Mouse (Mus musculus) stomach, postnatal 0 days (tissue): ENCODE measurements around the gene Hdac7. TPM values are rescaled to one million over a fixed set of nuclear protein-coding genes. Genes with fewer than 3 reads are reported as not detected.
A peak's percentile ranks its signal among the peaks of the same experiment; 100 is the strongest.

ENCODE experiments used
- ATAC-seq: fragments of 200-750 bp; cut with Nextera tagmentation; 2 replicates; pipeline ENCODE4 v1.8.0; 2017; ENCODE audit not compliant: low FRiP score, low TSS enrichment
- DNase-seq: peaks from one replicate; pipeline ENCODE4 v3.0.0-alpha.2; 2016; ENCODE audit warnings: low spot score
- H3K27ac ChIP-seq: fragments of 300-500 bp; sonication (generic); replicated peaks from 2 replicates; pipeline ENCODE4 v1.5.1; 2014; ENCODE audit warnings: mild to moderate bottlenecking, control low read depth
- H3K27me3 ChIP-seq: fragments of 300-500 bp; sonication (generic); 2 replicates; pipeline ENCODE4 v1.6.1; 2014; ENCODE audit warnings: low read length; ENCODE audit not compliant: control insufficient read depth, insufficient read depth
- H3K36me3 ChIP-seq: fragments of 300-500 bp; sonication (generic); 2 replicates; pipeline ENCODE4 v1.6.1; 2014; ENCODE audit warnings: low read length, mixed read lengths; ENCODE audit not compliant: control insufficient read depth, insufficient read depth
- H3K4me1 ChIP-seq: fragments of 300-500 bp; sonication (generic); replicated peaks from 2 replicates; pipeline ENCODE4 v1.6.1; 2014; ENCODE audit warnings: antibody characterized with exemption; ENCODE audit not compliant: control insufficient read depth, insufficient read depth
- H3K4me2 ChIP-seq: fragments of 300-500 bp; sonication (generic); replicated peaks from 2 replicates; pipeline ENCODE4 v1.6.1; 2014; ENCODE audit warnings: low read depth, mild to moderate bottlenecking, control low read depth, moderate library complexity
- H3K4me3 ChIP-seq: fragments of 300-500 bp; sonication (generic); 2 replicates; pipeline ENCODE4 v1.5.1; 2014; ENCODE audit warnings: low read depth, low read length, control low read depth
- H3K9ac ChIP-seq: fragments of 300-500 bp; sonication (generic); 2 replicates; pipeline ENCODE4 v1.6.1; 2014; ENCODE audit warnings: mild to moderate bottlenecking, low read length, control low read depth, mixed read lengths
- H3K9me3 ChIP-seq: fragments of 300-500 bp; sonication (generic); 2 replicates; pipeline ENCODE4 v1.6.1; 2016; ENCODE audit warnings: low read length; ENCODE audit not compliant: control insufficient read depth
- CTCF ChIP-seq: IDR thresholded peaks from 2 replicates; pipeline ENCODE4 v1.5.1; 2016; ENCODE audit warnings: antibody characterized with exemption, low read depth, mild to moderate bottlenecking, moderate library complexity
- EP300 ChIP-seq: optimal IDR thresholded peaks from 2 replicates; pipeline ENCODE3; 2016; ENCODE audit warnings: antibody characterized with exemption
- WGBS: fragments of 180-500 bp; shearing (Covaris S2); extraction: QIAGEN DNeasy Blood & Tissue Kit; methylation state at CpG from one replicate; pipeline ENCODE4 v1.1.7; 2014; 5-methylcytosine and 5-hydroxymethylcytosine counted together
- polyA plus RNA-seq: library from polyadenylated mRNA; unstranded; fragments of >200 nt; fragmentation: Nextera tagmentation; extraction: Ambion mirVana; gene quantifications from 2 replicates; pipeline ENCODE4 v1.2.1, GENCODE M21; 2015

The Hdac7 gene
- polyA plus RNA-seq, 1 experiment from 2014 or later = 8.0 TPM

DNA sequence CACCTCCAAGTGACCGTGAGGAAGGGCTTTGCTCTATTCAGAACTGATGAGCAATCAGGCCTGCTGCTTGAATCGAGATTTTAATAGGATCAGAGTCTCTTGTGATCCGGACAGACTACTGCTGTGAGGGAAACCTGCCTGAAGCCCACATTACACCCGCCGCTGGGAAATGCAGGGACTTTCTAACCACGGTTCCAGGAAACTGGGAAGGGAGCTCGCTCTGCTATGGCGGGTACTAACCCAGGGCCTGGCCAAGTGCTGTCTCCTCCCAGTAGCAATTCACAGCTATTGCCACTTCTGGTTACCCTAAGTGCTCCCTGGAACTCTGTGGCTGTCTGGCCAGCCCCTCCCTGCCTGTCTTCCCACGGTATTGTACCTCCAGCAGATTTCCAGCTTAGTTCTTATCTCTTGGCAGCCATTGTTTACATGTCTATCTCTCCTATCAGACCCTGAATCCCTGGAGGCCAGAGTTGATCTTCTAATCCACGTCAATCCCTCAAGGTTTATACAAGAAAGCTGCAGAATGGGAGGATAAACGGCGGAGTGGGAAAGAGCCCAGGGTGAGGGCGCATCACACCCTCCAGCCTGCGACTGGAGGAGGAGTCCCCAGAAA, 18.7 kb upstream of the Hdac7 start:
- no peak overlapping the region for H3K9ac ChIP-seq
- 32% methylated on average over 14 of the region's 14 CpGs for WGBS
- no peaks in the 10 kb centered on the region for H3K9me3 ChIP-seq
- no peak overlapping the region for H3K27ac ChIP-seq
- ATAC-seq = no peak
- no peaks in the 10 kb centered on the region for H3K4me1 ChIP-seq
- TF ChIP-seq CTCF = no peak
- TF ChIP-seq EP300 = no peak
- no peak overlapping the region for H3K4me2 ChIP-seq
- no peak overlapping the region for H3K4me3 ChIP-seq
- no peaks in the 10 kb centered on the region for H3K36me3 ChIP-seq
- no peaks in the 10 kb centered on the region for H3K27me3 ChIP-seq
- no peak for DNase-seq

DNA sequence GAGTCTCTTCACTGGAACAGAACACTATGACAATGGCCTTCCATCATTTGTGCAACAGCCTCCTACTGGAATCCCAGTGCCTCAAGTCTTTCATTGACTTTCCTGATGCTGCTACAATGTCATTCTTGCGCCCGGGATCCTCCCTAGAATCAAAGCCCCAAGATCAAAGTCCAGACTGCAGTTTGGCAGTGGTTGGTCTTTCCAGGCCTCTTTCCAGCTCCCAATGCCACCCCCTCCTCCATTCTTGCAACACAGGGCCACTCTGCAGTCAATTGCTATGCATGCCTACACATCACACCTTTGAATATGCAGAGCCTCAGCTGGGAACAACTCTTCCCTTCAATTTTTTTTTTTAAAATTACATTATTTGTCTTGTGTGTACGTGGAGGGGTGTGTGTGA, 16.1 kb upstream of the Hdac7 start:
- TF ChIP-seq CTCF = no peak
- TF ChIP-seq EP300 = no peak
- no peak overlapping the region for H3K9ac ChIP-seq
- WGBS = 85% methylated on average over 3 of the region's 3 CpGs
- no peak overlapping the region for H3K4me3 ChIP-seq
- H3K4me1 ChIP-seq = no peaks in the 10 kb centered on the region
- no peaks in the 10 kb centered on the region for H3K36me3 ChIP-seq
- ATAC-seq (no peak), DNase-seq (no peak)
- no peak overlapping the region for H3K4me2 ChIP-seq
- H3K9me3 ChIP-seq = no peaks in the 10 kb centered on the region
- no peaks in the 10 kb centered on the region for H3K27me3 ChIP-seq
- H3K27ac ChIP-seq = no peak overlapping the region

DNA sequence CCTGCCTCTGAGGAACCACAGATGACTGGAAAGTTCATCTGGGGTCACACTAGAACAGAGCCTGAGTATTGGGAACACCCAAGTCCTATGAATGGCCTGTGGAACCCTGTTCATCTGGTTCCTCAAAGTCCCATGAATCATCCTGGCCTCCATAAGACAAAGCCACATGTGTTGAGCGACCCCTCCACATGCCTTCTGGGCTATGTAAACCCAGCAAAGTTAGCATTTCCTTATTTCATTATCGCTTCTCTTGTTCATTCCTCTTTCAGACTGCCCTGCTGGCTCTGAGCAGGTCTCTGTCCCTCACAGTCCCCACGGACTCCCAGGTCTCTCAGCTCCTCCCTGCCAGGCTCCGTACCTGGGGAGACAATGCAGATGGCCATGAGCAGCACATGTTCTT, 14.1 kb upstream of the Hdac7 start:
- DNase-seq = no peak
- H3K4me1 ChIP-seq = no peaks in the 10 kb centered on the region
- 0 out of 2 replicates have a peak overlapping the region, but pooled peaks have one; percentile 49 for H3K27ac ChIP-seq
- 61% methylated on average over 4 of the region's 4 CpGs for WGBS
- H3K36me3 ChIP-seq = no peaks in the 10 kb centered on the region
- TF ChIP-seq EP300 (no peak), CTCF (no peak)
- H3K27me3 ChIP-seq = no peaks in the 10 kb centered on the region
- peak; percentile 55; the same call in 1 of the 2 replicates for ATAC-seq
- H3K9ac ChIP-seq = no peak overlapping the region
- no peak overlapping the region for H3K4me3 ChIP-seq
- no peak overlapping the region for H3K4me2 ChIP-seq
- H3K9me3 ChIP-seq = no peaks in the 10 kb centered on the region

DNA sequence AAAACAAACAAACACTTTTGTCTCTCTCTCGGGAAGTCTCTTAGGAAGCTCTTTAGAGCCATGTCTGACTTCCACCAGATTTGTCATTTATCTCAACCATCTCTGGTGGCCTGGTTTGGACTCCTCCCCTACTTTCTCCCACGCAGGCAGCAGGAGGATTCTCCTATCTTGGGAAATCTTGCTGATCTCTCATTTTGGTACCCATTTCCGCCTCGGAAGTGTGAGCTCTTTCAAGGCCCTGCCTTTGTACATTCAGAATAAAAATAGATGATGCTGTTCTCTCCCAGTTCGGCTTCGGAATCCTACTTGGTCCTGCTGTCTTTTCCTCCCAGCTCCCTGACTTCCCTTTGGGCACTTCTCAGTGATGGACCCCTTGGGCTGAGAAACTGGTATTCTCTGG, 10.2 kb upstream of the Hdac7 start:
- H3K4me3 ChIP-seq = no peak overlapping the region
- no peaks in the 10 kb centered on the region for H3K36me3 ChIP-seq
- no peak overlapping the region for H3K9ac ChIP-seq
- no peak for DNase-seq
- no peaks in the 10 kb centered on the region for H3K9me3 ChIP-seq
- H3K4me1 ChIP-seq = no peaks in the 10 kb centered on the region
- H3K27me3 ChIP-seq = no peaks in the 10 kb centered on the region
- H3K27ac ChIP-seq = no peak overlapping the region
- no peak for ATAC-seq
- WGBS = 58% methylated on average over 6 of the region's 6 CpGs
- no peak for TF ChIP-seq CTCF
- TF ChIP-seq EP300 = no peak
- no peak overlapping the region for H3K4me2 ChIP-seq

DNA sequence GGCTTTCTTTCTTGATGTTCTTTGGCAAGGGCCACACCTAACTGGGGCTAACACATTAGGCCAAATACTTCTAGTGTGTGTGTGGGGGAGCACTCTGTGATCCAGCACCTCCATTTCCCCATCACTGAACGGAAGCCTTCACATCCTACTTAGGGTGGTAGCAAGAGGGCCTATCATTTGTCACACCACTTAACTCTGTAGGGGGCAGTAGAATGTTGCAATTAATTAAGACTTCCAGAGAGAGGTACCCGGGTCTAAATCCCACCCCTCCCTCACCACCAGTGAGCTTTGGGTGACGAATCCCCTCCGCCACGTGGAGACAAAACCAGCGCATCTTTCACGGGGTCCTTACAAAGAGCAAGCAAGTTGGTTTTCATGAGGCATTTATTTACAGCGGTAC, 9.8 kb upstream of the Hdac7 start:
- TF ChIP-seq CTCF (peak; percentile 54), EP300 (no peak)
- H3K4me3 ChIP-seq = no peak overlapping the region
- WGBS = 48% methylated on average over 8 of the region's 8 CpGs
- H3K9ac ChIP-seq = no peak overlapping the region
- ATAC-seq = no peak
- no peaks in the 10 kb centered on the region for H3K36me3 ChIP-seq
- H3K4me1 ChIP-seq = no peaks in the 10 kb centered on the region
- H3K9me3 ChIP-seq = no peaks in the 10 kb centered on the region
- H3K27ac ChIP-seq = no peak overlapping the region
- no peak overlapping the region for H3K4me2 ChIP-seq
- H3K27me3 ChIP-seq = no peaks in the 10 kb centered on the region
- no peak for DNase-seq

DNA sequence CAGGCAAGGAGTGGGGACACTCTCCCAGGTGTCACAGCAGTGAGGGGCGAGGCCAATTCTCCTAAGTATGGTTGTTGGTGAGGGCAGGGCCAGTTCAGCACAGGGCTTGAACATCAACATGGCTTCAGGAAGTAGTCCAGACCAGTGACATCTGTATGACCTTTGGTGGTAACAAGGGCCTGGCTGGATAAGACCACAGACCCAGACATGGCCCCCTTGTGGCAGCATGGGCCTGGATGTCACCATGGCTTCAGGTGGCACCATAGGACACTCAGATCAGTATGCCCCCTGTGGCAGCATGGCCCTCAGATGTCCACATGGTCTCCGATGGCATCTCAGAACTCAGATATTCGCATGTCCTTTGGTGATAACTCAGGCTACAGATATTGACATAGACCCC, 8.0 kb upstream of the Hdac7 start:
- no peaks in the 10 kb centered on the region for H3K9me3 ChIP-seq
- ATAC-seq (no peak), DNase-seq (no peak)
- H3K27me3 ChIP-seq = no peaks in the 10 kb centered on the region
- no peaks in the 10 kb centered on the region for H3K36me3 ChIP-seq
- WGBS = 88% methylated on average over 3 of the region's 3 CpGs
- no peak overlapping the region for H3K9ac ChIP-seq
- H3K4me1 ChIP-seq = no peaks in the 10 kb centered on the region
- TF ChIP-seq CTCF (no peak), EP300 (no peak)
- no peak overlapping the region for H3K27ac ChIP-seq
- H3K4me3 ChIP-seq = no peak overlapping the region
- no peak overlapping the region for H3K4me2 ChIP-seq
